Mouse (Mus musculus) CH12.LX (cell line): ENCODE data around the gene Dnajc6. TPM values are rescaled to one million over a fixed set of nuclear protein-coding genes. Genes with fewer than 3 reads are reported as not detected.
A peak's percentile ranks its signal among the peaks of the same experiment; 100 is the strongest.

Experiments
- DNase-seq: peaks from one replicate; pipeline ENCODE4 v3.0.0-alpha.2; 2013; ENCODE audit errors: extremely low read depth
- H3K27ac ChIP-seq: 2 replicates; pipeline ENCODE4 v1.5.1; 2012; ENCODE audit warnings: low read depth, mild to moderate bottlenecking, control low read depth, moderate library complexity; ENCODE audit not compliant: insufficient read depth
- H3K27me3 ChIP-seq: replicated peaks from 2 replicates; pipeline ENCODE3; 2012; ENCODE audit warnings: inconsistent platforms
- H3K36me3 ChIP-seq, 2 experiments: replicated peaks in 1 of 2; 2 replicates each; pipeline versions ENCODE3 to v1.6.1; 2012; ENCODE audit warnings: inconsistent platforms in 1 of 2, low read length in 1 of 2, mild to moderate bottlenecking in 1 of 2, mixed read lengths in 1 of 2, moderate library complexity in 1 of 2; ENCODE audit not compliant: control insufficient read depth in 1 of 2, insufficient read depth in 1 of 2
- H3K4me1 ChIP-seq, 2 experiments: 2 replicates each; pipeline ENCODE4 v1.6.1; 2012; ENCODE audit warnings: inconsistent platforms in 1 of 2, moderate library complexity in 1 of 2; ENCODE audit not compliant: insufficient read depth in 2 of 2, control insufficient read depth in 1 of 2
- H3K4me2 ChIP-seq: 2 replicates; pipeline ENCODE4 v1.6.1; 2012; ENCODE audit warnings: low read depth, mild to moderate bottlenecking, control low read depth; ENCODE audit not compliant: poor library complexity, insufficient read depth, severe bottlenecking
- H3K4me3 ChIP-seq, 3 experiments: fragments of 150-350 bp in 1 of 3; sonication (generic) in 1 of 3; replicated peaks in 1 of 3; 2 replicates each; pipeline versions ENCODE3 to v1.5.1; 2011 to 2012; ENCODE audit warnings: low read depth in 2 of 3, low read length in 2 of 3, mild to moderate bottlenecking in 2 of 3, moderate library complexity in 2 of 3, control low read depth in 1 of 3, improper control_type of control experiment in 1 of 3, inconsistent platforms in 1 of 3, mixed read lengths in 1 of 3; ENCODE audit not compliant: poor library complexity in 1 of 3
- H3K79me2 ChIP-seq: replicated peaks from 2 replicates; pipeline ENCODE4 v1.6.1; 2012; ENCODE audit warnings: mild to moderate bottlenecking, moderate library complexity; ENCODE audit not compliant: control insufficient read depth, poor library complexity, insufficient read depth, severe bottlenecking; ENCODE audit errors: extremely low read depth
- H3K9ac ChIP-seq: 2 replicates; pipeline ENCODE4 v1.6.1; 2012; ENCODE audit warnings: low read depth, mild to moderate bottlenecking, control low read depth, moderate library complexity; ENCODE audit not compliant: insufficient read depth
- H3K9me3 ChIP-seq: replicated peaks from 2 replicates; pipeline ENCODE3; 2012; ENCODE audit warnings: low read length, inconsistent platforms, mixed read lengths
- BHLHE40 ChIP-seq: IDR thresholded peaks from 2 replicates; pipeline ENCODE4 v1.6.1; 2011; ENCODE audit warnings: mild to moderate bottlenecking, low read depth, low read length, improper control_type of control experiment
- CHD1 ChIP-seq: IDR thresholded peaks from 2 replicates; pipeline ENCODE4 v1.6.1; 2012; ENCODE audit warnings: low read depth, low read length, improper control_type of control experiment, inconsistent platforms
- CHD2 ChIP-seq: IDR thresholded peaks from 2 replicates; pipeline ENCODE4 v1.6.1; 2011; ENCODE audit warnings: low read length, improper control_type of control experiment
- CTCF ChIP-seq, 2 experiments: IDR thresholded peaks in 1 of 2; conservative IDR thresholded peaks in 1 of 2; 2 replicates each; pipeline ENCODE4 v1.5.1; 2011 to 2012; ENCODE audit warnings: low read depth in 2 of 2, low read length in 2 of 2, improper control_type of control experiment in 1 of 2, inconsistent platforms in 1 of 2, mild to moderate bottlenecking in 1 of 2, moderate library complexity in 1 of 2
- E2F4 ChIP-seq: IDR thresholded peaks from 2 replicates; pipeline ENCODE4 v1.6.1; 2011; ENCODE audit warnings: low read depth, low read length, improper control_type of control experiment; ENCODE audit not compliant: insufficient replicate concordance
- ELF1 ChIP-seq: IDR thresholded peaks from 2 replicates; pipeline ENCODE4 v1.6.1; 2014; ENCODE audit warnings: low read depth, mild to moderate bottlenecking, inconsistent platforms, low read length, improper control_type of control experiment
- EP300 ChIP-seq: IDR thresholded peaks from 2 replicates; pipeline ENCODE4 v1.6.1; 2011; ENCODE audit warnings: low read length, improper control_type of control experiment
- ETS1 ChIP-seq: conservative IDR thresholded peaks from 2 replicates; pipeline ENCODE4 v1.6.1; 2012; ENCODE audit warnings: low read depth, mild to moderate bottlenecking, inconsistent platforms, low read length, improper control_type of control experiment, moderate library complexity
- GABPA ChIP-seq: IDR thresholded peaks from 2 replicates; pipeline ENCODE4 v1.6.1; 2012; ENCODE audit warnings: low read depth, low read length, improper control_type of control experiment, inconsistent platforms; ENCODE audit not compliant: insufficient replicate concordance
- HCFC1 ChIP-seq: IDR thresholded peaks from 2 replicates; pipeline ENCODE4 v1.6.1; 2012; ENCODE audit warnings: low read depth, mild to moderate bottlenecking, inconsistent platforms, low read length, improper control_type of control experiment
- IRF4 ChIP-seq: IDR thresholded peaks from 2 replicates; pipeline ENCODE4 v1.6.1; 2014; ENCODE audit warnings: low read depth, mild to moderate bottlenecking, inconsistent platforms, low read length, improper control_type of control experiment
- JUN ChIP-seq: IDR thresholded peaks from 2 replicates; pipeline ENCODE4 v1.6.1; 2011; ENCODE audit warnings: low read depth, mild to moderate bottlenecking, low read length, improper control_type of control experiment, moderate library complexity; ENCODE audit not compliant: insufficient read depth
- JUND ChIP-seq: conservative IDR thresholded peaks from 2 replicates; pipeline ENCODE4 v1.6.1; 2011; ENCODE audit warnings: low read depth, low read length, improper control_type of control experiment
- KAT2A ChIP-seq: IDR thresholded peaks from 2 replicates; pipeline ENCODE4 v1.6.1; 2012; ENCODE audit warnings: low read length, improper control_type of control experiment, inconsistent platforms; ENCODE audit not compliant: insufficient replicate concordance
- MAFK ChIP-seq: IDR thresholded peaks from 2 replicates; pipeline ENCODE4 v1.6.1; 2011; ENCODE audit warnings: low read length, improper control_type of control experiment; ENCODE audit not compliant: insufficient replicate concordance
- MAX ChIP-seq: IDR thresholded peaks from 2 replicates; pipeline ENCODE4 v1.6.1; 2011; ENCODE audit warnings: low read length, improper control_type of control experiment
- MAZ ChIP-seq: IDR thresholded peaks from 2 replicates; pipeline ENCODE4 v1.6.1; 2012; ENCODE audit warnings: low read depth, mild to moderate bottlenecking, inconsistent platforms, low read length, improper control_type of control experiment, moderate library complexity
- MEF2A ChIP-seq: IDR thresholded peaks from 2 replicates; pipeline ENCODE4 v1.6.1; 2014; ENCODE audit warnings: low read depth, mild to moderate bottlenecking, inconsistent platforms, low read length, improper control_type of control experiment, borderline replicate concordance
- MXI1 ChIP-seq: IDR thresholded peaks from 2 replicates; pipeline ENCODE4 v1.6.1; 2011; ENCODE audit warnings: mild to moderate bottlenecking, low read depth, low read length, improper control_type of control experiment
- MYC ChIP-seq: IDR thresholded peaks from 2 replicates; pipeline ENCODE4 v1.6.1; 2011; ENCODE audit warnings: low read depth, mild to moderate bottlenecking, improper control_type of control experiment, low read length
- NELFE ChIP-seq: IDR thresholded peaks from 2 replicates; pipeline ENCODE4 v1.6.1; 2011; ENCODE audit warnings: low read depth, low read length, improper control_type of control experiment
- NRF1 ChIP-seq: IDR thresholded peaks from 2 replicates; pipeline ENCODE4 v1.6.1; 2014; ENCODE audit warnings: low read depth, mild to moderate bottlenecking, inconsistent platforms, low read length, improper control_type of control experiment, moderate library complexity
- PAX5 ChIP-seq: IDR thresholded peaks from 2 replicates; pipeline ENCODE4 v1.6.1; 2012; ENCODE audit warnings: low read length, inconsistent platforms, mixed read lengths
- POLR2A ChIP-seq: IDR thresholded peaks from 2 replicates; pipeline ENCODE4 v1.6.1; 2011; ENCODE audit warnings: low read depth, mild to moderate bottlenecking, improper control_type of control experiment, low read length
- POLR2AphosphoS2 ChIP-seq: IDR thresholded peaks from 2 replicates; pipeline ENCODE4 v1.6.1; 2011; ENCODE audit warnings: low read depth, low read length, improper control_type of control experiment
- RAD21 ChIP-seq: IDR thresholded peaks from 2 replicates; pipeline ENCODE4 v1.6.1; 2011; ENCODE audit warnings: low read depth, mild to moderate bottlenecking, low read length, improper control_type of control experiment, moderate library complexity
- RCOR1 ChIP-seq: conservative IDR thresholded peaks from 2 replicates; pipeline ENCODE4 v1.6.1; 2012; ENCODE audit warnings: low read depth, mild to moderate bottlenecking, inconsistent platforms, low read length, improper control_type of control experiment
- SIN3A ChIP-seq: IDR thresholded peaks from 2 replicates; pipeline ENCODE4 v1.6.1; 2012; ENCODE audit warnings: low read length, improper control_type of control experiment, inconsistent platforms
- SMC3 ChIP-seq: IDR thresholded peaks from 2 replicates; pipeline ENCODE4 v1.6.1; 2011; ENCODE audit warnings: low read depth, low read length, improper control_type of control experiment
- TBP ChIP-seq: conservative IDR thresholded peaks from 2 replicates; pipeline ENCODE4 v1.6.1; 2011; ENCODE audit warnings: low read depth, low read length, improper control_type of control experiment
- TCF12 ChIP-seq: IDR thresholded peaks from 2 replicates; pipeline ENCODE4 v1.6.1; 2014; ENCODE audit warnings: low read depth, mild to moderate bottlenecking, inconsistent platforms, low read length, improper control_type of control experiment
- UBTF ChIP-seq: IDR thresholded peaks from 2 replicates; pipeline ENCODE4 v1.6.1; 2012; ENCODE audit warnings: low read depth, mild to moderate bottlenecking, inconsistent platforms, low read length, improper control_type of control experiment, moderate library complexity
- USF1 ChIP-seq: IDR thresholded peaks from 2 replicates; pipeline ENCODE4 v1.6.1; 2014; ENCODE audit warnings: low read depth, mild to moderate bottlenecking, inconsistent platforms, low read length, improper control_type of control experiment
- USF2 ChIP-seq: conservative IDR thresholded peaks from 2 replicates; pipeline ENCODE4 v1.6.1; 2011; ENCODE audit warnings: low read depth, low read length, improper control_type of control experiment
- ZC3H11A ChIP-seq: IDR thresholded peaks from 2 replicates; pipeline ENCODE4 v1.6.1; 2012; ENCODE audit warnings: low read depth, mild to moderate bottlenecking, inconsistent platforms, low read length, improper control_type of control experiment
- ZKSCAN1 ChIP-seq: IDR thresholded peaks from 2 replicates; pipeline ENCODE4 v1.6.1; 2012; ENCODE audit warnings: low read depth, inconsistent platforms, low read length, improper control_type of control experiment, borderline replicate concordance
- ZMIZ1 ChIP-seq: IDR thresholded peaks from 2 replicates; pipeline ENCODE4 v1.6.1; 2012; ENCODE audit warnings: low read depth, mild to moderate bottlenecking, inconsistent platforms, low read length, improper control_type of control experiment
- ZNF384 ChIP-seq: IDR thresholded peaks from 2 replicates; pipeline ENCODE4 v1.6.1; 2012; ENCODE audit warnings: low read depth, low read length, improper control_type of control experiment, inconsistent platforms
- dilution Hi-C: fragments of 300-500 bp; cut with MboI; formaldehyde crosslinking; loops from 2 replicates; pipeline ENCODE4 v1.14.3; 2020; ENCODE audit warnings: low sequenced_read_pairs; ENCODE audit not compliant: extremely low pct_unique_long_range_greater_than_20kb, extremely low pct_ligation_motif_present
- in situ Hi-C: fragments of 300-500 bp; cut with MboI; formaldehyde crosslinking; loops from 3 replicates; pipeline ENCODE4 v1.14.3; 2019; ENCODE audit warnings: low sequenced_read_pairs, low pct_ligation_motif_present, low pct_unique_long_range_greater_than_20kb, mixed read lengths
- polyA plus RNA-seq: library from polyadenylated mRNA; unstranded; fragments of >175 nt; gene quantifications from 2 replicates; pipeline ENCODE4 v1.2.1, GENCODE M21; 2012; ENCODE audit warnings: low read depth; ENCODE audit not compliant: insufficient read length
- total RNA-seq, 2 experiments: library from RNA; depleted of rRNA; stranded (reverse); fragments of 300-350 nt in 1 of 2; fragments of >200 nt in 1 of 2; gene quantifications; 2 replicates each; pipeline ENCODE4 v1.2.3; 2012 to 2014

Gene Dnajc6
- total and polyA plus RNA-seq, 3 experiments, result not detected

GRCm38 (mm10) chr4:101650961-101651360, 154.5 kb downstream of the Dnajc6 start:
- dilution Hi-C loops, result no loop called here
- Histone ChIP-seq H3K9me3 (no peaks in the 10 kb centered on the region), H3K4me2 (0 out of 2 replicates have a peak overlapping the region, but pooled peaks have one; percentile 4), H3K79me2 (no peaks in the 10 kb centered on the region; the same call in 1 of the 2 replicates), H3K27me3 (no peaks in the 10 kb centered on the region), H3K4me1 (peaks cover 17 to 55% of the 10 kb centered on the region in 2 experiments), H3K4me3 (no peak overlapping the region), H3K9ac (no peak overlapping the region), H3K36me3 (peaks cover 2 to 29% of the 10 kb centered on the region in 2 experiments), H3K27ac (no peak overlapping the region)
- DNase-seq, result peak; percentile 68
- in situ Hi-C loops, result no loop called here
- TF ChIP-seq MAZ, result no peak
- no peak for TF ChIP-seq MXI1
- peak; percentile 95 for TF ChIP-seq IRF4
- TF ChIP-seq JUN, result peak; percentile 86
- TF ChIP-seq BHLHE40, result peak; percentile 73
- TF ChIP-seq RAD21, result no peak
- no peak for TF ChIP-seq HCFC1
- TF ChIP-seq POLR2A, result no peak
- TF ChIP-seq ZNF384, result no peak
- TF ChIP-seq GABPA, result no peak
- no peak for TF ChIP-seq ELF1
- TF ChIP-seq ETS1, result peak; percentile 84
- TF ChIP-seq CTCF (conservative IDR thresholded peaks at IDR 0.05 in 1 of 2, IDR thresholded peaks at IDR 0.05 in 1 of 2; ENCODE audit: low read depth in 2 of 2, low read length in 2 of 2), result no peak
- no peak for TF ChIP-seq USF2
- TF ChIP-seq CHD2, result peak; percentile 25; the same call in 1 of the 2 replicates
- TF ChIP-seq TCF12, result peak; percentile 90
- TF ChIP-seq USF1, result no peak
- TF ChIP-seq KAT2A, result no peak
- no peak for TF ChIP-seq MAX
- TF ChIP-seq CHD1, result no peak
- peak; percentile 94 for TF ChIP-seq JUND
- no peak for TF ChIP-seq ZKSCAN1
- TF ChIP-seq E2F4, result no peak
- TF ChIP-seq NRF1, result no peak
- TF ChIP-seq ZC3H11A, result no peak
- TF ChIP-seq ZMIZ1, result no peak
- TF ChIP-seq UBTF, result no peak
- no peak for TF ChIP-seq PAX5
- no peak for TF ChIP-seq NELFE
- TF ChIP-seq SMC3, result no peak
- peak; percentile 77 for TF ChIP-seq MAFK
- TF ChIP-seq EP300, result peak; percentile 97
- no peak for TF ChIP-seq MYC
- TF ChIP-seq RCOR1, result peak; percentile 91
- TF ChIP-seq TBP, result no peak
- no peak for TF ChIP-seq POLR2AphosphoS2
- TF ChIP-seq MEF2A, result peak; percentile 64; the same call in 1 of the 2 replicates
- TF ChIP-seq SIN3A, result 0 out of 2 replicates have a peak, but pooled peaks have one; percentile 43
